Mouse (Mus musculus) left cerebral cortex, postnatal 36 days (tissue): ENCODE measurements around the gene Lrrc29. TPM values are rescaled to one million over a fixed set of nuclear protein-coding genes. Genes with fewer than 3 reads are reported as not detected.
"Not testable (repeated sequence)": the region's sequence is repeated elsewhere in the genome, so short reads cannot be mapped to it uniquely, and the experiment has no call there.

Experiments
- DNase-seq, 2 experiments: peaks; one replicate each; pipeline ENCODE4 v3.0.0; 2021 to 2022; ENCODE audit warnings: low spot score in 2 of 2, mixed read lengths in 1 of 2
- intact Hi-C: fragments of 180-260 bp; cut with DNase I; formaldehyde crosslinking; loops from one replicate; pipeline ENCODE4 v1.15.1; 2025
- total RNA-seq, 2 experiments: library from RNA; stranded (reverse); gene quantifications; 2 replicates each; pipeline ENCODE4 v1.2.3; 2021

The Lrrc29 gene
- total RNA-seq, 2 experiments from 2014 or later: 3.7 to 7.3 TPM

- intact Hi-C loops: loop anchor here (5.0 kb wide), 1 partner anchor 652 kb away; the partner anchor contains the start of gene Ciao2b
- no peak for DNase-seq
Measured at GRCm38 (mm10) chr8:105294776-105295175, 31.3 kb downstream of the Lrrc29 start.

DNA sequence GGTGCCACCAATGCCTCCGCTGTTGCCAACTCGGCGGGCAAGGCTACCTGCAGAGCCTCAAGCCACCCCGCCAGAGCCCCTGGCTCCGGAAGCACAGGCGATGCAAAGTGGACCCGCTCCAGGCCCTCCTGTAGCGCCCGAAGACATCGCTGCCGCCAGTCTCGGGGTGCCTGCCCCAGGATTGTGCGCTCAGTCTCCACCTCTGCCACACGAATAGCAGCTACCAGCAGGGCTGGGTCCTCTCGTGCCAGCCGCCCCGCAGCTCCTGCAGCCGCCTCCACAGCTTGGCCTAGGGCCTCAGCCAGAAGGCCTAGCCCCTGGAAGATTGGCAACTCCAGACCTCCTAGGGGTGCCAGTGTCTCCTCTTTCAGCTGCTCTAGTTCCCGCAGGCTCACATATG lies 32.7 kb downstream of the Lrrc29 start:
- DNase-seq: peak in 1 of 2 experiments; percentile 4
- intact Hi-C loops: no loop called here

GRCm38 (mm10) chr8:105292471-105292870 lies 33.6 kb downstream of the Lrrc29 start:
- intact Hi-C loops: no loop called here
- no peak for DNase-seq

DNA sequence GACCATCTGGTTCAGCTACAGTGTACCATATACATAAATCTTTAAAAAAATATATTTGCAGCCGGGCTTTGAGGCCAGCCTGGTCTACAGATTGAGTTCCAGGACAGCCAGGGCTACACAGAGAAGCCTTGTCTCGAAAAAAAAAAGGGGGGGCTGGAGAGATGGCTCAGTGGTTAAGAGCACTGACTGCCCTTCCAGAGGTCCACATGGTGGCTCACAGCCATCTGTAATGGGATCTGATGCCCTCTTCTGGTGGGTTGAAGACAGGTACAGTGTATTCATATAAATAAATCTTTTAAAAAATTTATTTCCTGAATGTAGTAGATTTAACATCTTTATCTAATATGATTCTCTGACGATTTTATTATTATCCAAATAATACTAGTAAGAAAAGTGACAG lies 34.3 kb downstream of the Lrrc29 start:
- intact Hi-C loops: not testable (repeated sequence)

GRCm38 (mm10) chr8:105291364-105291763 lies 34.7 kb downstream of the Lrrc29 start:
- intact Hi-C loops, DNase-seq: not testable (repeated sequence)

More for the DNA sequence above, 34.3 kb downstream of the Lrrc29 start:
- not testable (repeated sequence) for DNase-seq

- peak; percentile 56 to 72 for DNase-seq
- intact Hi-C loops: no loop called here
Measured at GRCm38 (mm10) chr8:105290554-105291314, 35.3 kb downstream of the Lrrc29 start.

DNA sequence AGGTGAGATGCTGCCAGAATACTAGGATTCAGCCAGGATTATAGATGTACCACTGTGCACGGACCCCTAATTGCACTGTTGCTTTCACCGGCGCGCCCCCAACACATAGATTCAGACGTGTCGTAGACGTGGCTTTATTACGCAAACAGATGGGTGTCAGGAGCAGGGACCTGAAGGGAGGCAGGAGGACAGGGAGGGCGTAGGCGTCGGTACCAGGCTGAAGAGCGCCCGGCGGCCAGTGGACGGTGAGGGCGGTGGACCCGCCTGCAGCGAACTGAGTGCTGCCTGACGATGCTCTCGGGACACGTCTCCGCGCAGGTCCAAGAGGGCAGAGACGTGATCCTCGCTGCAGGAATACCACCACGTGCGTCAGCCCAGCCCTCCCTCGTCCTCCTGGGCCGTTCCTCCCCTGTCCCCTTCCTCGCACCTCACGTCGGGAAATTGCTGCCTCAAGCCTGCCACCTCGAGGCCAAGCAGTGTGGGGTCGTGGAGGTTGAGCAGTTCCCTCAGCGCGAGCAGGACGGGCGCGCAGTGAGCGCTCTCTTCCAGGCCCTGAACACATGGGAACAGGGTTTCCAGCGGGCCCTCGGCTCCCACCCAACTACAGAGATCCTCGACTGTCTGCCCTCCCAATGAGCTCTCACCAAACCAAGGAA lies 36.1 kb downstream of the Lrrc29 start, which contains the start of gene 4931428F04Rik:
Gene 4931428F04Rik (minus strand): TSS at position 60 of the 656 bp plus-strand sequence.
- DNase-seq: peak in 1 of 2 experiments; percentile 42

GRCm38 (mm10) chr8:105288958-105289732 lies 36.9 kb downstream of the Lrrc29 start:
- intact Hi-C loops: loop anchor here (5.0 kb wide), 1 partner anchor 37 kb away; no protein-coding TSS in a partner anchor
- peak; percentile 95 to 96 for DNase-seq

More for the DNA sequence above, 36.1 kb downstream of the Lrrc29 start, which contains the start of gene 4931428F04Rik:
- intact Hi-C loops: loop anchor here (5.0 kb wide), 1 partner anchor 38 kb away; no protein-coding TSS in a partner anchor

DNA sequence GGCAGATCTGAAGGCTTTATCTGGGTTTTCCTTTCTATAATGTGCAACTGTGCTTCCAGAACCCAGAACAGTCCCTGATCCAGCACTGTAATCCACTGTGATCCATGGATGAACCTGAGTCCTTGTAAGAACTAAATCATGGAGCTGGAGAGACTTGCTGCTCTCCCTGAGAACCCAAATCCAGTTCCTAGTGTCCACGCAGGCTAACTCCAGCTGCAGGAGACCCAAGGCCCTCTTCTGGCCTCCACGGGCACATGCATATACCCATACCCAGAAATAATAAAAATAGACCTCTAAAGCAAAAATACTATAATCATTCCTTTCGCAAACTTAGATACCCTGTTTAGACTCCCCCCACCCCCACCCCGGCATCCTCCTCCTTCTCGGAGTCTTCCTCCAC lies 37.8 kb downstream of the Lrrc29 start:
- DNase-seq: no peak
- intact Hi-C loops: loop anchor here (5.0 kb wide), 1 partner anchor 36 kb away; no protein-coding TSS in a partner anchor

DNA sequence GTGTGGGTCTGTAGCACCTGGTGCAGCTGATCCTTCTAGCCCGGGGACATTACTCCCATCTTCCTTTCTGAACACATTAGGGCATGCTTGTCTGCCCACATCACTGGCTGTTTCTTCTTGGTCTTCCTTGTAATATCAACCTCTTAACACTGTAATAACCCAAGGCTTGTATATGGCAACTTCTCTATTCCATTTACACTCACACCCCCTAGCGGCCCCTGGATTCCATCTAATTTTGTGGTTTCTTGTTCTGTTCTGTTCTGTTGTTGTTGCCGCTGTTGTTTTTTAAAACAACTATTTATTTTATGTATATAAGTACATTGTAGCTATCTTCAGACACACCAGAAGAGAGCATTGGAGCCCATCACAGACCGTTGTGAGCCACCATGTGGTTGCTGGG lies 39.2 kb downstream of the Lrrc29 start:
- DNase-seq: no peak
- intact Hi-C loops: loop anchor here (5.0 kb wide), 1 partner anchor 35 kb away; no protein-coding TSS in a partner anchor

DNA sequence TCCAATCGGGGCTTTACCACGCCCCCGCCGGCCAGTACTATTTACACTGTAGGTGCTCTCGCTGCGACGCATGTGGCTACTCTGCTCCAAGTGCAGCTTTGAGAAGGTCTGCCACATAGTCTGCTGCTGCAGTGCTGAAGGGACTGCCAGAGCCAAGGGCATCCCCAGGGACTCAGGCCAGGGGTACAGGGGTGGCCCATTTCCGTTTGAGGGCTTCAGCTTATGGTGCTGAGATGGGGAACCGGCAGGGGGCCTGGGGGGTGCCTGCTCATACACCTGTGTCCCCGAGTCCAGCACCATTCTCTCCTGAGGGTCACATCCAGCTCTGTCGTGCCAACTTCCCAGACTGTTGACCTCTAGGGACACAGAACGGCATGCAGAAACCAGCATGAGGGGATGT lies 40.6 kb downstream of the Lrrc29 start:
- no peak for DNase-seq
- intact Hi-C loops: loop anchor here (5.0 kb wide), 1 partner anchor 33 kb away; no protein-coding TSS in a partner anchor

DNA sequence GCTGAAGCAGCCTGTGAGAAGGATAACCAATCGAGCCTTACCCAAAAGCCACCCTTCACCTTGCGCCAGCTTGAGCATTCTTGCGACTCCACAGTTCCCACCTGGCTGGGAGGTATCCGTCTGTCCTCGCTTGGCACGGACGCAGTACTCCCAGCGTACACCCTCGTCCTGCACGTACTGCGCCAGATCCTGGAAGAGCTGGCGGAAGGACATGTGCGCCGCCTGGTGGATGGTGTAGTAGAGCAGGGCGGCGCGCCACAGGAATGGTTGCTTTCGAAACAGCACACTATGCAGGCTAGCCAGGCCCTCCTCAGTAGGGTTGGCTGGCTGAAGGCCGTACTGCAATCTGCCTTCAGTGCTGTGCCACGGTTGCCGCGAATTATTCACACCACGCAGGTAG lies 43.0 kb downstream of the Lrrc29 start:
- no peak for DNase-seq
- intact Hi-C loops: no loop called here

DNA sequence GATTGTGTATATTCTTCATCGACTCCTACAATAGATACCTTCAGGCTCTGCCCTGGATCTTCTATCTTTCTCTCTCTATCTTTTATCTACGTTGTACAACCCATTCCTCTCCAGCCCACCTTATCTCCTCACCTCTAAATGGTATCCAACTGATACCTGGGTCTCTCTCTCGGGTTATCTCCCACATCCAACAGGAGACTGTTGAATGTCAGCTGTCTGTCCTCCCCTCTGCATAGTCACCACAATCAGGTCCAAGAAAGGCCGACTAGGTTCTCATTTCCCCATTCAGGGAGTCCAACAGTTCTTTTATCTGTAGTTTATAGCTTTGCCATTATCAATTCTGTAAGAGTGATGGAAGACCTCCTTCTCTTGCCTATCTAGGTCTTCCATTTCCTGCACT lies 43.8 kb downstream of the Lrrc29 start:
- DNase-seq: no peak
- intact Hi-C loops: no loop called here

DNA sequence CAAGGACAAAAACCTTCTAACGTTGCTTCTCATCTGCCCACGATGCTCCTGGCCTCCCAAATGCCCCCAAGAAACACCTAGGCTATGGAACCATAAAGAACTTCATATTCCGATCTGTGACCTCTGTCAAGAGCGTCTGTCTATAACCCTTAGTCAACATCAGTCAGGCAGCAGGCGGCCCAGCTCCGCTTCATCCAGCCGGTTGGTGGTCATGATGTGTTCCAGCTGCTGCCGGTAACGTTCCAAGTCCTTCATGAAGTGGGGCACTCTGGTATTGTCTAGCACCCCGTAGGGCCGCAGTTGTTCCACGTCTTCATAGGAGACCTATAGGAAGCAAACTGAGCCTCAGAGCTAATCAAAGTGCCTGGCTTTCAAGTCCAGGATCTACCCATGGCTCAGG lies 44.3 kb downstream of the Lrrc29 start:
- intact Hi-C loops: no loop called here
- DNase-seq: no peak

DNA sequence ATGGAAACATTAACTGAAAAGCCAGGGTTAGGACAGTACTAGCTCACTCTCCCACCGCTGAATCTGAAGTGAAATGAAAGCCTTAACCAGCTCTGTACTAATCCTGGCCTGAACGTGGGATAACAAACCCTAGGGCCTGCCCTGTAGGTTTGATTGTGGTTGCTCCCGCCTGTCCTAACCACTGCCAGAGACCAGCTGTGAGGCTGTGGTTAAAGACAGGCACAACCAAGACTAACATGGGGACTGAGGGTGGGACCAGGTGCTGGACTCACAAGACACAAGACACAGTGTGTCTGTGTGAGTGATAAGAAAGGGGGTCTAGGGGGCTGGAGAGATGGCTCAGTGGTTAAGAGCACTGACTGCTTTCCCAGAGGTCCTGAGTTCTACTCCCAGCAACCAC lies 45.5 kb downstream of the Lrrc29 start:
- DNase-seq: no peak
- intact Hi-C loops: no loop called here

GRCm38 (mm10) chr8:105278911-105279334 lies 47.2 kb downstream of the Lrrc29 start:
- intact Hi-C loops: no loop called here
- peak; percentile 85 to 89 for DNase-seq

- peak; percentile 53 to 54 for DNase-seq
- intact Hi-C loops: no loop called here
Measured at GRCm38 (mm10) chr8:105276292-105277120, 49.6 kb downstream of the Lrrc29 start.

- DNase-seq: no peak
- intact Hi-C loops: no loop called here
Measured at GRCm38 (mm10) chr8:105275840-105276239, 50.2 kb downstream of the Lrrc29 start, which contains the start of gene Nol3. Gene Nol3, plus strand, starts transcription at chr8:105276140.

DNA sequence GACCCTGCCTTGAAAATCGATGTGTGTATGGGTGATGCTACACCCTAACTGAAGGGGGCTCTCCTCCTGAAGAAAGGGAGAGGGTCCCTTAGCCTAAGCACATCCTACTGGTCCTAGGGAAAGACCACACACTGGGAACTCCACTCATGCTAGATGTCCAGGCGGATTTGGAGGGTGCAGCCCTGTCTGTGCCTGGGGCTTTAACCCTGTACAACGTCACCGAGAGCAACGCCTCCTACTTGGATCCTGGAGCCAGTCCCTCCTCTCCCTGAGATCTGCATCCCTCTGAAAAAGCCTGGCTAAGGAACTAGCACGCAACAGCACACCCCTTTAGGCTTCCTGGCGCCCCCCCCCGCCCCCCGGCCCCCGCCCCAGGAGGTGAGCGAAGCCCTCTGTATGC lies 50.7 kb downstream of the Lrrc29 start:
- intact Hi-C loops: no loop called here
- no peak for DNase-seq
